Mouse (Mus musculus) lung, adult 2 months (tissue): ENCODE measurements around the gene Ccnt1.

Experiments
- CTCF ChIP-seq: fragments of 200-500 bp; IDR thresholded peaks from 2 replicates; pipeline ENCODE4 v1.5.1; 2011; ENCODE audit warnings: mild to moderate bottlenecking, low read length, control low read depth; ENCODE audit not compliant: insufficient read depth
- POLR2A ChIP-seq: fragments of 200-500 bp; IDR thresholded peaks from 2 replicates; pipeline ENCODE4 v1.6.1; 2011; ENCODE audit warnings: low read depth, mild to moderate bottlenecking, control low read depth, low read length, borderline replicate concordance; ENCODE audit errors: extremely low read depth

- no peak for TF ChIP-seq CTCF
- no peak for TF ChIP-seq POLR2A
Measured at GRCm38 (mm10) chr15:98545151-98545550, 25.6 kb downstream of the Ccnt1 start.
